Mouse (Mus musculus) heart, embryonic 15.5 days (tissue): Measurements from ENCODE around the gene Bach2. TPM values are rescaled to one million over a fixed set of nuclear protein-coding genes. Genes with fewer than 3 reads are reported as not detected.

Experiments used
- ATAC-seq: fragments of 200-750 bp; cut with Nextera tagmentation; replicated peaks from 2 replicates; pipeline ENCODE4 v1.8.0; 2017; ENCODE audit warnings: low read depth, moderate TSS enrichment; ENCODE audit not compliant: insufficient number of reproducible peaks, insufficient read depth, low FRiP score
- H3K27ac ChIP-seq: fragments of 300-500 bp; sonication (generic); 2 replicates; pipeline ENCODE4 v1.5.1; 2015; ENCODE audit warnings: mild to moderate bottlenecking, inconsistent platforms
- H3K27me3 ChIP-seq: fragments of 300-500 bp; sonication (generic); 2 replicates; pipeline ENCODE4 v1.6.1; 2015; ENCODE audit warnings: inconsistent platforms
- H3K36me3 ChIP-seq: fragments of 300-500 bp; sonication (generic); 2 replicates; pipeline ENCODE4 v1.6.1; 2015; ENCODE audit warnings: mild to moderate bottlenecking, inconsistent platforms
- H3K4me1 ChIP-seq: fragments of 300-500 bp; sonication (generic); replicated peaks from 2 replicates; pipeline ENCODE4 v1.6.1; 2015; ENCODE audit warnings: inconsistent platforms
- H3K4me2 ChIP-seq: fragments of 300-500 bp; sonication (generic); 2 replicates; pipeline ENCODE4 v1.6.1; 2015; ENCODE audit warnings: inconsistent platforms, mild to moderate bottlenecking, moderate library complexity
- H3K4me3 ChIP-seq: fragments of 300-500 bp; sonication (generic); 2 replicates; pipeline ENCODE4 v1.5.1; 2015; ENCODE audit warnings: mild to moderate bottlenecking, inconsistent platforms
- H3K9ac ChIP-seq: fragments of 300-500 bp; sonication (generic); 2 replicates; pipeline ENCODE4 v1.6.1; 2015; ENCODE audit warnings: mild to moderate bottlenecking, inconsistent platforms
- H3K9me3 ChIP-seq: fragments of 300-500 bp; sonication (generic); replicated peaks from 2 replicates; pipeline ENCODE4 v1.6.1; 2016; ENCODE audit warnings: inconsistent platforms
- WGBS: fragments of 180-500 bp; shearing (Covaris S2); methylation state at CpG from one replicate; pipeline ENCODE4 v1.1.7; 2015; ENCODE audit warnings: mixed read lengths; 5-methylcytosine and 5-hydroxymethylcytosine counted together
- polyA plus RNA-seq: library from polyadenylated mRNA; unstranded; fragments of >200 nt; fragmentation: Nextera tagmentation; extraction: Ambion mirVana; gene quantifications from 2 replicates; pipeline ENCODE4 v1.2.1, GENCODE M21; 2015

Gene Bach2
- polyA plus RNA-seq, 1 experiment from 2014 or later: 5.0 TPM

DNA sequence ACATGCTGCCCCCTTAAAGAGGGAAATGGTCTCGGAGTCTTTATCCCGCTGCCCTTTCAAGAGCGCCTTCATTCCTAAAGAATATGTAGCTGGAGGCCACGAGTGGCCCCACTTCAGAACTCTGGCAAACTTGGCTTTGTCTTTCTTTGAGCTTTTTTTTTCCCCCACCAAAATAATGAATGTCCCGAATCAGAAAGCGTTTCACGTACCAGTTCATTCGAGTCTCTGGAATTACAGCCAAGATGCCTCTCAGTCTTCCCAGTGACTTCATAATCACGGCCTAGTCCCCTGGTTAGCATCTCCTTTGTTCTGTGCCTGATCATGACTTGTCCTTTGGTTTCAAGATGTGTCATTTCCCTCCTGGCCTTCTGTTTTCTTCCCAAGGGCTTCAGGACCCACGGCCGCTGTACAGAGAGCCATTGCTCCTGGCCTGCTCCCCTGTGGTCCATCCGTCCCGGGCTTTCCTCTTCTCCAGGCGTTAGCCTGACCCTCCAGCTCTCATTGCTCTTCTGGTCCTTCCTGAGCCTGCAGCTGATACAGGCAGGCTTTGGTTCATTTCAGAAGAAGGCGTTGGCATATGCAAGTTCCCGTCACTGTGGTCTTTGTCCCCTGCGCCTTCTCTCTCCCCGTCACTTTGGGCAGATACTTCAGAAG, 5.6 kb downstream of the Bach2 start:
- Histone ChIP-seq H3K4me2 (peak overlapping the region; percentile 26; the same call in 1 of the 2 replicates), H3K4me1 (peaks cover 75% of the 10 kb centered on the region), H3K9me3 (no peaks in the 10 kb centered on the region), H3K4me3 (0 out of 2 replicates have a peak overlapping the region, but pooled peaks have one; percentile 4), H3K27ac (peak overlapping the region; percentile 71), H3K9ac (no peak overlapping the region), H3K27me3 (no peaks in the 10 kb centered on the region), H3K36me3 (no peaks in the 10 kb centered on the region)
- ATAC-seq: no peak
- 41% methylated on average over 18 of the region's 18 CpGs for WGBS

DNA sequence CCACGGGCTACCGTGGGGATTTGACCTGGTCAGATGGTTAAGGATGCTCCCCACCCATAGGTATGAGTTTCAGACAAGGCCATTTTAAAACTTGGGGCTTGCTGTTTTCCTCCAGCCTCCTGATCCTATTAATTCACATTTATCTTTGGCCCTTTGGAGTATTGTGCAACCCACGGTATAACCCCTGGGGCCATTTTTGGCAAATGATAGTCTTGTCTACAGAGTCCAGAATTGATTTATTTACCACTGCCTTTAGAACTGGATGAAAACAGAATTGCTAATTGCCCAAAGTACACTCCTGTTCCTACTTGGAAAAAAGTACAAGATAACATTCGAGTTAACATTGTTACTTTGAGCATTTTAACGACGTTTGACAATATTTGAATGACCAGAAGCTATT, 7.0 kb downstream of the Bach2 start:
- Histone ChIP-seq H3K9ac (no peak overlapping the region), H3K4me1 (peaks cover 84% of the 10 kb centered on the region), H3K4me2 (no peak overlapping the region), H3K9me3 (no peaks in the 10 kb centered on the region), H3K36me3 (no peaks in the 10 kb centered on the region), H3K4me3 (no peak overlapping the region), H3K27ac (no peak overlapping the region), H3K27me3 (no peaks in the 10 kb centered on the region)
- ATAC-seq: no peak
- 82% methylated on average over 6 of the region's 6 CpGs for WGBS

DNA sequence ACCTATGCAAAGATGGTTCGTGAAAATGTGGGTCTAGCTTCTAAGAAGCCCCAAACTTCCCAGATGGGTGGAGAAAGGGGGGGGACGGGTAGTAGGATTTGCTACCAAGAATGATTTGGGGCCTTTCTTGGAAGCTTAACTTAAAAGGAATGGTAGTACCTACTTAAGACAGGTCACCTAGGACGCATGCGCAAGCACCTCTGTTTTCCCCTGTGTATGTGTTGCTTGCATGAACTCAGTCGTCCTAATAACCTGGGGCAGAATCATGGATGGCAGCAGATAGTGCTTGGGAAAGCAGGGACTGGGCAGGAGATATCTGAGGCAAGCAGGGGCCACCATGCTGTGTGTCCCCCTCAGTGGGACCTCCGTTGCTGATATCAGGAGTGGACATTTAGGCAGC, 7.4 kb downstream of the Bach2 start:
- peak overlapping the region; percentile 44; the same call in 1 of the 2 replicates for H3K27ac ChIP-seq
- no peaks in the 10 kb centered on the region for H3K9me3 ChIP-seq
- H3K4me2 ChIP-seq: no peak overlapping the region
- 75% methylated on average over 6 of the region's 6 CpGs for WGBS
- no peaks in the 10 kb centered on the region for H3K36me3 ChIP-seq
- H3K4me1 ChIP-seq: peaks cover 85% of the 10 kb centered on the region
- no peak overlapping the region for H3K9ac ChIP-seq
- ATAC-seq: no peak
- H3K4me3 ChIP-seq: no peak overlapping the region
- H3K27me3 ChIP-seq: no peaks in the 10 kb centered on the region

DNA sequence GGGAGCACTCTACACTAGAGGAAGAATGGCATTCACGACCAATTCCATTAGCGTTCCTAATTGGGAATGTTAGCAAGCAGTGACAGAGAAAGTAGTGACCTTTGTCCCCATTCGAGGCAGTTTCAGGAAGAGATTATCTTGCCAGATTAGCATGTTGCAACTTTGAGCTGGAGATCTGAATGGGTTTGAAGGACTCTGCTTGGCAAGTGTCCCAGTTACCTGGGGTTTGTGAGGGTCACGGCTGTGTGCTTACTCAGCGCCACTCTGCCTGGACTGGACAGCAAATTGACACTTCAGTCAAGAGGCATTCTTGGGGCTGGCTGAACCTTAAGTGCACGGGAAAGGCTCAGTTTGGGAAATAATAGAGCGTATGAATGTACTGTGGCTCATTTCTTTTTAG, 8.2 kb downstream of the Bach2 start:
- peaks cover 82% of the 10 kb centered on the region for H3K4me1 ChIP-seq
- H3K4me2 ChIP-seq: no peak overlapping the region
- H3K9me3 ChIP-seq: no peaks in the 10 kb centered on the region
- H3K4me3 ChIP-seq: no peak overlapping the region
- peak overlapping the region; percentile 44 for H3K27ac ChIP-seq
- H3K9ac ChIP-seq: no peak overlapping the region
- no peak for ATAC-seq
- no peaks in the 10 kb centered on the region for H3K36me3 ChIP-seq
- WGBS: 21% methylated on average over 7 of the region's 7 CpGs
- no peaks in the 10 kb centered on the region for H3K27me3 ChIP-seq

DNA sequence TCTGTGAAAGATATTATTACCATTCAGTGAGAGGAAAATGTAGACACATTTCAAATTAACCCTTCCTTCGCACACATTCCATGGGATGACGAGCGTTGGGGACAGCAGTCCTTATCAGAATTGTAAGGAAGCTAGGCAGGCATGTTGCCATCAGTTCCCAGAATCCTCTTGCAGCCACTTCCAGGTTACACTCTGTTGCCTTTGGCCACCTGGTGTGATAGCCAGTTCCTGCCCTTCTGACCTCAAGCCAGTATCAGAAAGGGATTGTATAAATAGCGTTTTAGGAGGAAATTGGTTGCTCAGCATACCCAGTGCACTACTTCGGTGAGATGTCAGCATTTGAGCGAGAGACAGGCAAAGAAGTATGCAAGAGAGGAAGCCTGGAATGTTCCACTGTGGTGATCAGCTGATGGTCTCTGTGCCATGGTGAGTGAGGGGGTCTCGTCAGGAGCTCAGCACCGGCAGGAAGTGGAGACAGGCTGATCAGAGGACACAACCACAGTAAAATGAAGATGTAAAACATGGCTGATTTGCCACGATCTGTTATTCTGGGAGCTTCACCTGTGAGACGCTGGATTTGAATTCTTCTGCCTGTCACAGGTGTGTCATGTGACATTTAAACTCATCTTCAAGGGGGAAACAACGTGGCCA, 9.0 kb downstream of the Bach2 start:
- Histone ChIP-seq H3K9me3 (no peaks in the 10 kb centered on the region), H3K27me3 (no peaks in the 10 kb centered on the region), H3K36me3 (no peaks in the 10 kb centered on the region), H3K27ac (0 out of 2 replicates have a peak overlapping the region, but pooled peaks have one; percentile 26), H3K4me2 (no peak overlapping the region), H3K4me3 (no peak overlapping the region), H3K9ac (no peak overlapping the region), H3K4me1 (peaks cover 82% of the 10 kb centered on the region)
- ATAC-seq: no peak
- WGBS: 46% methylated on average over 11 of the region's 11 CpGs

DNA sequence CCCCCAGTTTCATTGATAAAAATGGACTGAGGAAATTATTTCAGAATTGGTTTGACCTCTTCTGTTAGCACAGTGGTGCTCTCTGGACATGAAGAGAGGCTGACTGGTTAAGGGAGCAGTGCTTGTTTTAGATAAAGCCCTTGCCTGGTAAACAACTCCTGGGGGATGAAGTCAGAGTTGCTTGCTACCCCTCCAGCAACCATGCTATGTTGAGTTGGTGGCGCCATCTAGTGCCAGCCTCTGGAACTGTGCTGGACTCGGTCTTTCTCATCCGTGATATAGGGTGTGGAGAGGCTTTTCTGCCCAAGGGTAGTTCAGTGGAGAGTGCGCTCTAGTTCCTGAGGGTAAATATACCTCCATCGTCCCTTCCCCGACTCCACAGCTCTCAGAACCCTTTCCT, 9.6 kb downstream of the Bach2 start:
- Histone ChIP-seq H3K4me3 (no peak overlapping the region), H3K27ac (no peak overlapping the region), H3K4me1 (peaks cover 77% of the 10 kb centered on the region)

DNA sequence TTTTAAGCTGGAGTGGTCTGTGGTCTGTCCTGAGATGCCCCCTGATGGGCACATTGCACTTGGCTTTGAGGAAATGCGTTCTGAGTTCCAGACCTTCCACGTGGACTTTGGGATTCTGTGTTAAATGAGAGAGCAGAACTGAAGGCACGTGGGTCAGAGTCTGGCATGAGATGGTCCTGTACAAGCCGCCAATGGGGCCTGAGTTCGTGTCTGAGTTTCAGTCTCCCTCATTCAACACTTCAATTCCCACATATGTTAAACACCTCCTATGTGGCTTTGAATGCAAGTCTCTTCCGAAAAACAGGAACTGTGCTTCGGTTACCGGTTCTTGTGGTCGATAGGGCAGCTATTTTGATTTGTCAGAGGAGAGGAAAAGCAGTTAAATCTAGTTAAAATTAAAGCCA, 10.4 kb downstream of the Bach2 start:
- Histone ChIP-seq H3K4me1 (peaks cover 71% of the 10 kb centered on the region), H3K9ac (no peak overlapping the region), H3K4me3 (no peak overlapping the region), H3K27me3 (no peaks in the 10 kb centered on the region), H3K27ac (no peak overlapping the region), H3K36me3 (no peaks in the 10 kb centered on the region), H3K9me3 (no peaks in the 10 kb centered on the region), H3K4me2 (no peak overlapping the region; the same call in 1 of the 2 replicates)
- WGBS: 58% methylated on average over 9 of the region's 9 CpGs
- no peak for ATAC-seq

More for the DNA sequence above, 9.6 kb downstream of the Bach2 start:
- no peaks in the 10 kb centered on the region for H3K9me3 ChIP-seq
- ATAC-seq: no peak
- no peaks in the 10 kb centered on the region for H3K36me3 ChIP-seq
- no peaks in the 10 kb centered on the region for H3K27me3 ChIP-seq
- 28% methylated on average over 6 of the region's 6 CpGs for WGBS
- H3K9ac ChIP-seq: no peak overlapping the region
- no peak overlapping the region for H3K4me2 ChIP-seq

DNA sequence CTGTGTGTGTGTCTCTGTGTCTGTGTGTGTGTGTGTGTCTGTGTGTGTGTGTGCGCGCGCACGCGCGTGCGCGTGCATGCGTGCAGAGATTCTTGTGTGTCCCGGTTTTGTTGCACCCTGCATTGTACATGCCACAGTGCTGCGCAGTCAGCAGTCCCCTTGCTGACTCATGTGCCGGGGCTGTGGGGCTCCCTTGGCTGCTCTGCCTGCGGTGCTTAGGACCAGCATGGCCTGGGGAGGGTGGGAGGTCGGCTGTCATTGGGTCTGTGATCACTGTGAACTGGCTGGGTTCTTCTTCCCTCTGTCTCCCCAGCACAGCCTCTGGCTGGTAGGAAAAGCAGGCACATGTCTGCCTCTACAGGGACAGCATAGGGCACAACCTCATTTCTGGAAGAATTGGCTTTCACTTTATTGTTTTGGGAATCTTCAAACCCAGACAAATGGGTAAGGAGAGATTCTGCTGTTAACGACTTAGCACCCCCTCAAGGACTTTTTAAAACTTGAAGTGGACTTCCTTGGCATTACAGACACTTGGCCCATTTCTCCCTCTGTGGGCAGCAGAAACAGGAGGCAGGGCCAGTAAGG, 11.2 kb downstream of the Bach2 start:
- no peaks in the 10 kb centered on the region for H3K27me3 ChIP-seq
- peak overlapping the region; percentile 26 for H3K4me3 ChIP-seq
- H3K9me3 ChIP-seq: no peaks in the 10 kb centered on the region
- no peaks in the 10 kb centered on the region for H3K36me3 ChIP-seq
- 60% methylated on average over 15 of the region's 15 CpGs for WGBS
- H3K4me2 ChIP-seq: peak overlapping the region; percentile 64
- peak overlapping the region; percentile 40 for H3K9ac ChIP-seq
- H3K27ac ChIP-seq: peak overlapping the region; percentile 90
- H3K4me1 ChIP-seq: peaks cover 63% of the 10 kb centered on the region
- ATAC-seq: peak; percentile 19; the same call in 1 of the 2 replicates

DNA sequence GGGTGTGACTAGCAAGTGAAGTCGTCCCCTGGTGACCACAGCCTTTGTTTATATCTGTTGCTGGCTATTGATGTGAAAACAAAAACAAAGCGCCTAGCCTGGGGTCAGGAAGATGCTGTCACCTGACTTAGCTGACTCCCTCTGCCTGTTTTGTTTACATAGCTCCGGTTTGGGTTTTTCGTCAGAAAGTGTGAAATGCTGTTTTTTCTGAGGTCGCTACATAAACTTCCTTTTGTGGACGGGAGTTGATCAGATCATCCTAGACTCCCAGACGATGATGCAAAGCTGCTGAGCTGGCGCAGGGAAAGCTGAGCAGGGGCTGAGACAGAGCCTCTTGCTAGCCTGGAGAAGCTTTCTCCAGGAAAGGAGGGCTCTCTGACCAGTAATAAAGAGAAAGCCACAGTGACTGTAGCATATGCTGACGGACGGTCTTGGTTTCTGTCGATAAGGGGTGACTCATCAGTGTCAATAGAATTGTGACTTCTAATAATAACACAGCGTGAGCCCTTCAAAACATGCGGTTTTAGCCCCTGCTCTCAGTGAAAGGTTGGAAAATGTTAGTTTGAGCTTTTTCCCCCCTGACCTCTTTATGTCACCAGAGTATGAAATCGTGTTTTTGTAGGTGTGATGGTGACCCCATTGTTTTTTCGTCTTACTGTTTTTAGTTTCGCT, 11.9 kb downstream of the Bach2 start:
- Histone ChIP-seq H3K9ac (peak overlapping the region; percentile 40), H3K9me3 (no peaks in the 10 kb centered on the region), H3K36me3 (no peaks in the 10 kb centered on the region), H3K27ac (peak overlapping the region; percentile 90), H3K4me3 (peak overlapping the region; percentile 26), H3K4me2 (peak overlapping the region; percentile 64), H3K27me3 (no peaks in the 10 kb centered on the region), H3K4me1 (peaks cover 60% of the 10 kb centered on the region)
- peak; percentile 53 for ATAC-seq
- WGBS: 5% methylated on average over 16 of the region's 16 CpGs

DNA sequence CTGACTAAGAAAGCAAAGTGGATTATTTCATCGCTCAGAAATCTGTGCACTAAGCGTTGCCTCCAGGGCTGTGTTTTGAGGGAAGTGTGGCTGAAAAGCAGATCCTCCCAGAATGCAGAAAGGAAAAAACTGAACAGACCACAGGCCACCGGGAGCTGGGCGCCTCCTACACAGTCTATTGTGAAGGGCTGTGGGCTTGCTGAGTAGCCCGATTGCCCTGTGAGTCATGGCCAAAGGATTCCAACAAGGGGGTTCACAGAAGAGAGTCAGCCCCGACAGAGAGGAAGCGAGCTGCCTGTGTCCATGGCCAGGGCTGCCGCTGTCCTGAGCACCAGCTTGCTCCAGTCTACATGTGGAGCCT, 12.4 kb downstream of the Bach2 start:
- 6% methylated on average over 8 of the region's 8 CpGs for WGBS
- no peaks in the 10 kb centered on the region for H3K36me3 ChIP-seq
- peaks cover 58% of the 10 kb centered on the region for H3K4me1 ChIP-seq
- peak; percentile 71 for ATAC-seq
- H3K4me2 ChIP-seq: peak overlapping the region; percentile 64
- H3K9ac ChIP-seq: peak overlapping the region; percentile 40
- H3K9me3 ChIP-seq: no peaks in the 10 kb centered on the region
- H3K4me3 ChIP-seq: peak overlapping the region; percentile 26
- H3K27me3 ChIP-seq: no peaks in the 10 kb centered on the region
- H3K27ac ChIP-seq: peak overlapping the region; percentile 90

DNA sequence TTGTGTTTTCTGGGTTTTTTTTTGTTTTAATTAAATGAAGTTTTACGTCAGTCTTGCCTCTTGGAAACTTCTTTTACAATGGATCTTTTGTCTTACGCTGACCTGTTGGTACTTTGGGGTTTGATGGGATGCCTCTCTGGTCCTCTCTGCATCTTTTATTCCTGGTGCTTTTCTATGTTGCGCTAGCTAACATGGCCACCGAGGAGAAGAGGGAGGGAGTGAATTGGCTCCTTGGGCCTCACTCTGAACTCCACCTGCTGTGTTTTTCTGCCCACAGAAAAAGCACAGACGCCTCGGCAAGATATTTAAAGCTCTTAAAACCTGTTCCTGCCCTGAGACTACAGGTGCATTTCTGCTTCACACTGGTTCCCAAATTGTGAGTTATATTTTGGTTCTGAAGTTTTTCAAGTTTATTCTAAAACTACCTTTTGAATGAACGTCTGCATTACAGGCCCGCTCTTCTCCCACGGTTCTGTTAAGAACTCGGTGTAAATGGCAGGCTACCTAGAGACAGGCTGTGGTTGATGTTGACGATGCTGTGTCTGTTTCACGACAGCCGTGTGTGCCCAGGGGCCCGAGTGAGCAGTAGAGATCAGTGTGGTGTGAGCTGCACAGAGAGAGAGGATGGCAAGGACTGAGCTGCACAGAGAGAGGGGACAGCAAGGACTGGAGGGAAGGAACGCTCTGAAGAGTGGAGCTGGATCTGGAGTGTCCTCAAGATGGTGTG, 13.5 kb downstream of the Bach2 start:
- H3K4me1 ChIP-seq: peaks cover 47% of the 10 kb centered on the region
- WGBS: 75% methylated on average over 15 of the region's 15 CpGs
- no peaks in the 10 kb centered on the region for H3K27me3 ChIP-seq
- H3K9ac ChIP-seq: no peak overlapping the region
- H3K4me2 ChIP-seq: no peak overlapping the region
- no peaks in the 10 kb centered on the region for H3K9me3 ChIP-seq
- no peaks in the 10 kb centered on the region for H3K36me3 ChIP-seq
- ATAC-seq: no peak
- no peak overlapping the region for H3K27ac ChIP-seq
- no peak overlapping the region for H3K4me3 ChIP-seq
